Mouse (Mus musculus) thymus, adult 2 months (tissue): ENCODE results near the gene Arntl.

Experiments used
- CTCF ChIP-seq: fragments of 200-500 bp; IDR thresholded peaks from 2 replicates; pipeline ENCODE4 v1.5.1; 2012; ENCODE audit warnings: mild to moderate bottlenecking, control low read depth, low read length, moderate library complexity, borderline replicate concordance; ENCODE audit not compliant: control insufficient read depth, poor library complexity, insufficient read depth; ENCODE audit errors: extremely low read depth
- POLR2A ChIP-seq: fragments of 200-500 bp; IDR thresholded peaks from 2 replicates; pipeline ENCODE4 v1.6.1; 2012; ENCODE audit warnings: mild to moderate bottlenecking, low read length, control low read depth, moderate library complexity; ENCODE audit not compliant: control insufficient read depth, poor library complexity, insufficient read depth; ENCODE audit errors: extremely low read depth

DNA sequence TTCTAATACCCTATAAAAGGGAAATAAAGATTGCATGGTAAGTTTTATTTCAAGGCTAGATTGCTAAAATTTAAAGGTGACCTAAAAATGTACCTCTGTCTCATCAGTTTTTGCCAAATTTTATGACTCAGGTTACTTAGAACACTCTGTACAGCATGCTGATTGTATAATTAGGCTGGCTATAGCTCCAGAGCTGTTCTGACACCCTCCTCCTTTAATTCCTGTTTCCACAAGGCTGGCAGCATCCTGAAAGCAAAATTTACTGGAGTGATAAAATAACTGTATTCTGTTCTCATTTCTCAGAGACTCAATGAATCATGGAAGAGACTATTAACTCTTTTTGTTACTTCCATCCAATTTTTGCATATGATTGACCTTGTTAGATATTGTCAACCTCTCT lies 126.8 kb downstream of the Arntl start:
- TF ChIP-seq CTCF (no peak), POLR2A (no peak)
